Mouse (Mus musculus): ENCODE results near the gene Gm12695.

DNA sequence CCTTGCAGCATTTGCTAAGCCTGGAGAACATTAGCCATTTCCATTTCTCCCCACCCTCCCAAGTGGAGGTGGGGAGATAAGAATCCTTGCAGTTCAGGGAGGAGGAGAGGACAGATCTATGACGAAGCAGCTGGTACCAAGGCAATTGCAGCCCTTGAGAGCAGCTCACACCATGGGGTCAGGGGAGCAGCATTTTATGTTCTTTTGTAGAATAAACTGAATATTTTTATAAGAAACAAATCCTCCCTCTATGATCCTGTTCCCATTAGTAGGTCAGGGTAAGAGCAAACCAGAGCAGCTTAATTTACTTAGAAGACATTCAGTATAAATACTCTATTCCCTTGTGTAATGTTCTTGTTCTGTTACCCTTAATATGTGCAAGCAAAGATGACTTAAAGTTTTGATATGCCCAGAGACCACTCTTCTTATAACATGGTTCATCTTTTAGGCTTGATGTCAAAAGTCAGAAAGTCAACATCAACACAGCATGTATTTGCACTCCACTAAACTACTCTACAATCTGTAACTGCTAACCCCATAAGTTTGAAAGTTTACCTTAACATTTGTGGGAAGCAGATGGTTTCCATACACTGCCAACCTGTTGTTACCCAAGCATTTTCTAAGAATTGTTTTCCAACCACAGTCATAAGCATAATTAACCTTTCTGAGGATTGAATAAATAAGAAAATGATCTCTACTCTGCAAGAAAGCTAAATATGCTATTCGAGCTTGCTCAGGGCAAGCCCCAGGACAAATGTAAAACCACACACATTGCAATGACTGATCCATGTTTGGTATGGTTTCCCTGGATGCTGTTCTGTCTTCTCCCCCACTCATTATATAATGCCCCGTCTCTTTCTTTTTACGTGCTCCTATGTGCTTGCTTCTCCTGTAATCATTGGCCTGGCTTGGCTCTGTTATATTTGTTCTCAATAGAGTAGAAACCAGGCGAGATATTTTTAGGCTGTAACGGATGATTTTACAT is 22.1 kb upstream of the Gm12695 start:
- TF ChIP-seq POLR2A (IDR thresholded peaks at IDR 0.05; ENCODE audit: borderline replicate concordance, extremely low read depth, low read depth, low read length) = no peak
- TF ChIP-seq CTCF (IDR thresholded peaks at IDR 0.05; ENCODE audit: insufficient read depth, low read length) = no peak

Measured in lung, adult 2 months (tissue).